Mouse (Mus musculus) embryonic facial prominence, embryonic 10.5 days (tissue): ENCODE measurements around the gene Snd1. TPM values are rescaled to one million over a fixed set of nuclear protein-coding genes. Genes with fewer than 3 reads are reported as not detected.

Experiments used
- DNase-seq: peaks from one replicate; pipeline ENCODE4 v3.0.0-alpha.2; 2017; ENCODE audit warnings: low spot score
- H3K27ac ChIP-seq: fragments of 300-500 bp; sonication (generic); replicated peaks from 2 replicates; pipeline ENCODE4 v1.5.1; 2016; ENCODE audit warnings: mild to moderate bottlenecking
- H3K27me3 ChIP-seq: fragments of 300-500 bp; sonication (generic); replicated peaks from 2 replicates; pipeline ENCODE4 v1.6.1; 2016; ENCODE audit warnings: low read depth, mild to moderate bottlenecking; ENCODE audit not compliant: poor library complexity, severe bottlenecking
- H3K36me3 ChIP-seq: fragments of 300-500 bp; sonication (generic); replicated peaks from 2 replicates; pipeline ENCODE4 v1.6.1; 2016; ENCODE audit warnings: mild to moderate bottlenecking, moderate library complexity
- H3K4me1 ChIP-seq: fragments of 300-500 bp; sonication (generic); 2 replicates; pipeline ENCODE4 v1.6.1; 2016
- H3K4me3 ChIP-seq: fragments of 300-500 bp; sonication (generic); 2 replicates; pipeline ENCODE4 v1.5.1; 2016; ENCODE audit warnings: mild to moderate bottlenecking, moderate library complexity
- H3K9me3 ChIP-seq: fragments of 300-500 bp; sonication (generic); 2 replicates; pipeline ENCODE4 v1.6.1; 2016; ENCODE audit warnings: mild to moderate bottlenecking
- WGBS: fragments of 180-500 bp; shearing (Covaris S2); methylation state at CpG from one replicate; pipeline ENCODE4 v1.1.7; 2016; 5-methylcytosine and 5-hydroxymethylcytosine counted together
- polyA plus RNA-seq: library from polyadenylated mRNA; unstranded; fragments of >200 nt; fragmentation: Nextera tagmentation; extraction: Ambion mirVana; gene quantifications from 2 replicates; pipeline ENCODE4 v1.2.1, GENCODE M21; 2016

The Snd1 gene
- polyA plus RNA-seq, 1 experiment from 2014 or later, result 119 TPM

GRCm38 (mm10) chr6:28872421-28872795 is 397.5 kb downstream of the Snd1 start:
- DNase-seq, result no peak

GRCm38 (mm10) chr6:28874053-28874452 is 399.1 kb downstream of the Snd1 start:
- no peaks in the 10 kb centered on the region for H3K27me3 ChIP-seq
- H3K36me3 ChIP-seq, result peaks cover 25% of the 10 kb centered on the region
- peaks cover 32% of the 10 kb centered on the region for H3K4me1 ChIP-seq
- no peak overlapping the region for H3K27ac ChIP-seq
- no peak overlapping the region for H3K4me3 ChIP-seq
- no peak for DNase-seq
- no peaks in the 10 kb centered on the region for H3K9me3 ChIP-seq
- WGBS, result 84% methylated on average over 11 of the region's 11 CpGs

More at GRCm38 (mm10) chr6:28872421-28872795, 397.5 kb downstream of the Snd1 start:
- peaks cover 26% of the 10 kb centered on the region for H3K36me3 ChIP-seq
- no peaks in the 10 kb centered on the region for H3K27me3 ChIP-seq
- H3K4me1 ChIP-seq, result peaks cover 16% of the 10 kb centered on the region
- H3K4me3 ChIP-seq, result no peak overlapping the region
- no peaks in the 10 kb centered on the region for H3K9me3 ChIP-seq
- H3K27ac ChIP-seq, result no peak overlapping the region
- WGBS, result 93% methylated on average over 3 of the region's 3 CpGs

GRCm38 (mm10) chr6:28874759-28875158 is 399.8 kb downstream of the Snd1 start:
- H3K4me1 ChIP-seq, result peaks cover 39% of the 10 kb centered on the region
- 91% methylated on average over 5 of the region's 5 CpGs for WGBS
- DNase-seq, result no peak
- no peaks in the 10 kb centered on the region for H3K27me3 ChIP-seq
- no peaks in the 10 kb centered on the region for H3K9me3 ChIP-seq
- no peak overlapping the region for H3K4me3 ChIP-seq
- H3K27ac ChIP-seq, result no peak overlapping the region
- peaks cover 25% of the 10 kb centered on the region for H3K36me3 ChIP-seq

GRCm38 (mm10) chr6:28875333-28875732 is 400.4 kb downstream of the Snd1 start:
- DNase-seq, result no peak
- Histone ChIP-seq H3K36me3 (peaks cover 29% of the 10 kb centered on the region), H3K4me1 (peaks cover 45% of the 10 kb centered on the region), H3K4me3 (no peak overlapping the region), H3K27ac (no peak overlapping the region), H3K9me3 (no peaks in the 10 kb centered on the region), H3K27me3 (no peaks in the 10 kb centered on the region)
- WGBS, result 93% methylated on average over 1 of the region's 1 CpGs

DNA sequence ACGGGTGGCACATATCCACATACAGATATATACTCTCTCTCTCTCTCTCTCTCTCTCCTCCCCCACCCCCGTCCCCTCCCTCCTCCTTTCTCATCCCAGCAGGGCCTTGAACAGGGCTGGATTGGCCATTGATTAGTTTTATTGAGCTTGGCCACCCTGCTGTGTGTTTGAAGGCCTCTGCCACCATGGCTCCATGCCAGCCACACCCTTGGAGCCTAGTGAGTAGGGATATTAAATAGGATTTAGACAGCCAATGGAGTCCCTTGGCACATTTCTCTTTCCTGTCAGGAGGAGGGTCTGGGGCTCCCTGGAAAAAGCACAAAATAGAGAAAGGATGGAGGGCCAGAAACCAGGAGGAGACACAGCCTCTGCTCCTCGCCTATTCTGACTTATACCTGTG is 401.6 kb downstream of the Snd1 start:
- Histone ChIP-seq H3K4me3 (no peak overlapping the region), H3K27me3 (no peaks in the 10 kb centered on the region), H3K9me3 (no peaks in the 10 kb centered on the region), H3K27ac (no peak overlapping the region), H3K36me3 (peaks cover 40% of the 10 kb centered on the region), H3K4me1 (peaks cover 45% of the 10 kb centered on the region)
- DNase-seq, result no peak
- WGBS, result 57% methylated on average over 3 of the region's 3 CpGs

GRCm38 (mm10) chr6:28877945-28878666 is 403.2 kb downstream of the Snd1 start:
- peaks cover 40% of the 10 kb centered on the region for H3K4me1 ChIP-seq
- H3K27me3 ChIP-seq, result no peaks in the 10 kb centered on the region
- DNase-seq, result peak; percentile 52
- H3K9me3 ChIP-seq, result no peaks in the 10 kb centered on the region
- 20% methylated on average over 7 of the region's 7 CpGs for WGBS
- peaks cover 54% of the 10 kb centered on the region for H3K36me3 ChIP-seq
- peak overlapping the region; percentile 44 for H3K27ac ChIP-seq
- H3K4me3 ChIP-seq, result no peak overlapping the region

GRCm38 (mm10) chr6:28879315-28879714 is 404.4 kb downstream of the Snd1 start:
- DNase-seq, result no peak
- WGBS, result 67% methylated on average over 8 of the region's 8 CpGs
- Histone ChIP-seq H3K4me3 (no peak overlapping the region), H3K4me1 (peaks cover 36% of the 10 kb centered on the region), H3K9me3 (no peaks in the 10 kb centered on the region), H3K27me3 (no peaks in the 10 kb centered on the region), H3K36me3 (peaks cover 66% of the 10 kb centered on the region), H3K27ac (no peak overlapping the region)

GRCm38 (mm10) chr6:28880909-28881308 is 406.0 kb downstream of the Snd1 start:
- H3K36me3 ChIP-seq, result peaks cover 67% of the 10 kb centered on the region
- peaks cover 36% of the 10 kb centered on the region for H3K4me1 ChIP-seq
- H3K4me3 ChIP-seq, result no peak overlapping the region
- no peak for DNase-seq
- H3K27ac ChIP-seq, result no peak overlapping the region
- no peaks in the 10 kb centered on the region for H3K9me3 ChIP-seq
- H3K27me3 ChIP-seq, result no peaks in the 10 kb centered on the region
- 86% methylated on average over 4 of the region's 4 CpGs for WGBS

GRCm38 (mm10) chr6:28883518-28883917 is 408.6 kb downstream of the Snd1 start:
- Histone ChIP-seq H3K4me1 (peaks cover 19% of the 10 kb centered on the region), H3K4me3 (no peak overlapping the region), H3K27ac (no peak overlapping the region), H3K27me3 (no peaks in the 10 kb centered on the region), H3K9me3 (no peaks in the 10 kb centered on the region), H3K36me3 (peaks cover 85% of the 10 kb centered on the region)
- WGBS, result 80% methylated on average over 5 of the region's 5 CpGs
- no peak for DNase-seq

GRCm38 (mm10) chr6:28886724-28887440 is 411.9 kb downstream of the Snd1 start:
- no peaks in the 10 kb centered on the region for H3K27me3 ChIP-seq
- H3K4me1 ChIP-seq, result peaks cover 9% of the 10 kb centered on the region; the same call in 1 of the 2 replicates
- no peak overlapping the region for H3K4me3 ChIP-seq
- DNase-seq, result no peak
- H3K27ac ChIP-seq, result no peak overlapping the region
- H3K9me3 ChIP-seq, result no peaks in the 10 kb centered on the region
- peaks cover 96% of the 10 kb centered on the region for H3K36me3 ChIP-seq
- 88% methylated on average over 7 of the region's 7 CpGs for WGBS

DNA sequence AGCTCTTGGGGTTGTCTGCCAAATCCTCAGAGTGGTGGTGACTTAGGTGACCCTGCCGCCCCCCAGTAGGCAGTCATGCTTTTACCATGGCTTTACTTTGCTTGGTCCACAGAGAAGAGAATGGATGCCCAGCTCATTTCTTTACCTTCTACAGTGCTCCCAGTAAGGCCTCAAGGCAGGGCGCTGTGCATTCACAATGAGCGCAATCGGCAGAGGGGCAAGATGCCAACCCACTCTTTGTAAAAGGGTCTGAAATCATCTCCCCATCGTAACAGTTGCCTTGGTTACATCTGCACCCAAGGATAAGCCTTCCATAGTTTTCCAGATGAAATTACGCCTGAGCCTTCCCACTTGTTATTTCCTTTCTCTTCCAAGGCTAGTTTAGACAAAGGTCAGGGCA is 415.5 kb downstream of the Snd1 start:
- H3K9me3 ChIP-seq, result no peaks in the 10 kb centered on the region
- H3K4me3 ChIP-seq, result no peak overlapping the region
- H3K27ac ChIP-seq, result no peak overlapping the region
- H3K27me3 ChIP-seq, result no peaks in the 10 kb centered on the region
- WGBS, result 87% methylated on average over 6 of the region's 6 CpGs
- DNase-seq, result no peak
- peaks cover 70% of the 10 kb centered on the region for H3K36me3 ChIP-seq
- peaks cover 11% of the 10 kb centered on the region; the same call in 1 of the 2 replicates for H3K4me1 ChIP-seq

GRCm38 (mm10) chr6:28891480-28891879 is 416.5 kb downstream of the Snd1 start:
- H3K4me3 ChIP-seq, result no peak overlapping the region
- no peak for DNase-seq
- H3K27ac ChIP-seq, result no peak overlapping the region
- WGBS, result 58% methylated on average over 9 of the region's 9 CpGs
- H3K4me1 ChIP-seq, result peaks cover 17% of the 10 kb centered on the region
- no peaks in the 10 kb centered on the region for H3K9me3 ChIP-seq
- peaks cover 60% of the 10 kb centered on the region for H3K36me3 ChIP-seq
- H3K27me3 ChIP-seq, result no peaks in the 10 kb centered on the region

DNA sequence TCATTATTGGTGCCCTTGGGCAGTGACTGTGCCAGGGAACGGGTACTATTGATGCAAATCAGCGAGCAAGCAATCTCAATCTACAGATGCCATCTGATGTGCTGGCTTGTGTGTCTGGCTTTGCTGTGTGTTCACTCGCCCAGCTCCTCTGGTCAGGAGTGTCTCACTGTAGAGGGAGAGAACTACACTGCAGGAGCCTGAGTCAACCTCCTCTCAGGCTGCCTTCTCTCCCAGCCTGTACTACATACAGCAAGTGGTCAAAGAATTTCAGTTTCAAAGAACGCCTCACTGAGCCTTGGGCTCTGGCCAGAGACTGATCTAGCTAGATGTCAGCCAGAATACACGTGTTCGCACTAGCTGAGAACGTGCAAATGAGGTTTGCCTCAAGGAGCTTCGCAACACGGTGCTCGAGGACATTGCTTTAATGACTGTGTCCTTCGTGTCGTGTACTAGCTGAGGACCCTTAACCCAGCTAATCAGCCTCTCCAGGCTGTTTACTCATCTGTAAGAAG is 420.1 kb downstream of the Snd1 start:
- no peak for DNase-seq
- Histone ChIP-seq H3K4me3 (no peak overlapping the region), H3K27me3 (no peaks in the 10 kb centered on the region; the same call in 1 of the 2 replicates), H3K4me1 (peaks cover 43% of the 10 kb centered on the region), H3K27ac (no peak overlapping the region), H3K36me3 (peaks cover 24% of the 10 kb centered on the region), H3K9me3 (no peaks in the 10 kb centered on the region)
- WGBS, result 79% methylated on average over 12 of the region's 12 CpGs
